Mouse (Mus musculus) stomach, embryonic 16.5 days (tissue): Measurements from ENCODE around the gene Mettl23. TPM values are rescaled to one million over a fixed set of nuclear protein-coding genes. Genes with fewer than 3 reads are reported as not detected.

Source experiments
- polyA plus RNA-seq: library from polyadenylated mRNA; unstranded; fragments of >200 nt; fragmentation: Nextera tagmentation; extraction: Ambion mirVana; gene quantifications from 2 replicates; pipeline ENCODE4 v1.2.1, GENCODE M21; 2015

The Mettl23 gene
- polyA plus RNA-seq, 1 experiment from 2014 or later = 58.9 TPM

Other genes starting within 250 kb of the Mettl23 start
- 8.2 and 9.3 TPM in 2 replicates for gene Rhbdf2, start 216.3 kb upstream of the Mettl23 start, polyA plus RNA-seq
- 1.1 and 1.6 TPM in 2 replicates for gene Prcd, start 189.7 kb upstream of the Mettl23 start, polyA plus RNA-seq
- gene Cygb, start 189.0 kb upstream of the Mettl23 start, polyA plus RNA-seq = 19.6 and 24.8 TPM in 2 replicates
- not detected in 2 replicates for gene St6galnac1, start 67.8 kb upstream of the Mettl23 start, polyA plus RNA-seq
- 12.1 and 15.7 TPM in 2 replicates for gene Mxra7, start 15.2 kb upstream of the Mettl23 start, polyA plus RNA-seq
- gene Jmjd6, start 171 bp downstream of the Mettl23 start, polyA plus RNA-seq = 68.8 and 69.1 TPM in 2 replicates
- 33.3 and 43.7 TPM in 2 replicates for gene Mfsd11, start 9.2 kb downstream of the Mettl23 start, polyA plus RNA-seq
- gene Srsf2, start 9.8 kb downstream of the Mettl23 start, polyA plus RNA-seq = 528 and 578 TPM in 2 replicates
- gene Mgat5b, start 75.6 kb downstream of the Mettl23 start, polyA plus RNA-seq = 0.50 and 0.67 TPM in 2 replicates